Mouse (Mus musculus) cerebellum, postnatal 10 days (tissue): ENCODE data around the gene Bnipl.
"Not testable (repeated sequence)": the region's sequence is repeated elsewhere in the genome, so short reads cannot be mapped to it uniquely, and the experiment has no call there.

Experiments used
- DNase-seq, 2 experiments: peaks; one replicate each; pipeline ENCODE4 v3.0.0; 2021; ENCODE audit warnings: mixed read lengths in 2 of 2

Gene Bnipl

GRCm38 (mm10) chr3:95235386-95236301, 15.3 kb downstream of the Bnipl start:
- no peak for DNase-seq

GRCm38 (mm10) chr3:95233303-95233980, 17.6 kb downstream of the Bnipl start:
- DNase-seq = no peak

GRCm38 (mm10) chr3:95232771-95233170, 18.2 kb downstream of the Bnipl start:
- no peak for DNase-seq

- peak; percentile 32 to 36 for DNase-seq
Observed at GRCm38 (mm10) chr3:95231298-95232221, 19.4 kb downstream of the Bnipl start, which contains the start of gene Mllt11. Mllt11 (minus strand) TSS chr3:95232171.

- DNase-seq = no peak
Observed at GRCm38 (mm10) chr3:95230495-95231297, 20.3 kb downstream of the Bnipl start.

GRCm38 (mm10) chr3:95229781-95230494, 21.1 kb downstream of the Bnipl start:
- peak; percentile 49 to 61 for DNase-seq

GRCm38 (mm10) chr3:95228894-95229780, 21.9 kb downstream of the Bnipl start:
- peak; percentile 81 to 82 for DNase-seq

- DNase-seq = peak; percentile 91 to 95
Observed at GRCm38 (mm10) chr3:95228148-95228893, 22.7 kb downstream of the Bnipl start, which contains the start of gene Cdc42se1. Cdc42se1 (plus strand) TSS chr3:95228732.

GRCm38 (mm10) chr3:95227214-95227613, 23.8 kb downstream of the Bnipl start:
- DNase-seq = peak in 1 of 2 experiments; percentile 40

- no peak for DNase-seq
Observed at GRCm38 (mm10) chr3:95224295-95224694, 26.7 kb downstream of the Bnipl start.

- no peak for DNase-seq
Observed at GRCm38 (mm10) chr3:95223041-95223440, 28.0 kb downstream of the Bnipl start.

- peak; percentile 22 to 34 for DNase-seq
Observed at GRCm38 (mm10) chr3:95218466-95219137, 32.4 kb downstream of the Bnipl start.

GRCm38 (mm10) chr3:95217255-95218134, 33.5 kb downstream of the Bnipl start, which contains the start of gene Gabpb2:
Gabpb2 (minus strand) TSS chr3:95217916.
- peak; percentile 97 for DNase-seq

GRCm38 (mm10) chr3:95216655-95217254, 34.2 kb downstream of the Bnipl start:
- DNase-seq = no peak

- no peak for DNase-seq
Observed at GRCm38 (mm10) chr3:95213609-95213975, 37.4 kb downstream of the Bnipl start.

- not testable (repeated sequence) for DNase-seq
Observed at GRCm38 (mm10) chr3:95212889-95213608, 37.9 kb downstream of the Bnipl start.
